Mouse (Mus musculus) adrenal gland, adult (tissue): ENCODE data around the gene Cemip2.

ENCODE experiments used
- DNase-seq, 2 experiments: peaks; one replicate each; pipeline ENCODE4 v3.0.0; 2022 to 2023; ENCODE audit warnings: low spot score in 1 of 2; ENCODE audit not compliant: inconsistent age in 2 of 2

Cemip2 gene

GRCm38 (mm10) chr19:21810135-21810534 is 32.0 kb downstream of the Cemip2 start:
- no peak for DNase-seq

GRCm38 (mm10) chr19:21813560-21813959 is 35.4 kb downstream of the Cemip2 start:
- no peak for DNase-seq

GRCm38 (mm10) chr19:21814433-21815020 is 36.4 kb downstream of the Cemip2 start:
- peak in 1 of 2 experiments; percentile 59 for DNase-seq

- DNase-seq, result no peak
Observed at GRCm38 (mm10) chr19:21816260-21816659, 38.1 kb downstream of the Cemip2 start.

GRCm38 (mm10) chr19:21818021-21818725 is 40.0 kb downstream of the Cemip2 start:
- DNase-seq, result no peak

GRCm38 (mm10) chr19:21819585-21819984 is 41.4 kb downstream of the Cemip2 start:
- peak; percentile 43 to 72 for DNase-seq

- DNase-seq, result no peak
Observed at GRCm38 (mm10) chr19:21820126-21820525, 42.0 kb downstream of the Cemip2 start.

- DNase-seq, result peak; percentile 24 to 60
Observed at GRCm38 (mm10) chr19:21821877-21822276, 43.7 kb downstream of the Cemip2 start.

- no peak for DNase-seq
Observed at GRCm38 (mm10) chr19:21824146-21824545, 46.0 kb downstream of the Cemip2 start.

GRCm38 (mm10) chr19:21825128-21825885 is 47.2 kb downstream of the Cemip2 start:
- DNase-seq, result no peak

- DNase-seq, result peak in 1 of 2 experiments; percentile 43
Observed at GRCm38 (mm10) chr19:21833416-21833992, 55.4 kb downstream of the Cemip2 start.

- DNase-seq, result no peak
Observed at GRCm38 (mm10) chr19:21834952-21835351, 56.8 kb downstream of the Cemip2 start.

GRCm38 (mm10) chr19:21850721-21851120 is 72.6 kb downstream of the Cemip2 start:
- DNase-seq, result no peak

- DNase-seq, result no peak
Observed at GRCm38 (mm10) chr19:21854526-21855228, 76.5 kb downstream of the Cemip2 start.

GRCm38 (mm10) chr19:21855421-21856128 is 77.4 kb downstream of the Cemip2 start:
- no peak for DNase-seq

GRCm38 (mm10) chr19:21858846-21859521 is 80.8 kb downstream of the Cemip2 start:
- DNase-seq, result no peak

- no peak for DNase-seq
Observed at GRCm38 (mm10) chr19:21860132-21860531, 82.0 kb downstream of the Cemip2 start.

- no peak for DNase-seq
Observed at GRCm38 (mm10) chr19:21860894-21861293, 82.8 kb downstream of the Cemip2 start.

GRCm38 (mm10) chr19:21862289-21862990 is 84.3 kb downstream of the Cemip2 start:
- DNase-seq, result no peak
